Mouse (Mus musculus) urinary bladder, postnatal 10 days (tissue): ENCODE results near the gene Cd69.

Source experiments
- DNase-seq: peaks from one replicate; pipeline ENCODE4 v3.0.0; 2022; ENCODE audit warnings: low spot score

Cd69 gene

GRCm38 (mm10) chr6:129246992-129247391 lies 28.2 kb downstream of the Cd69 start:
- no peak for DNase-seq

- no peak for DNase-seq
Measured at GRCm38 (mm10) chr6:129245793-129246192, 29.4 kb downstream of the Cd69 start.

GRCm38 (mm10) chr6:129241907-129242306 lies 33.3 kb downstream of the Cd69 start:
- DNase-seq, result no peak

- no peak for DNase-seq
Measured at GRCm38 (mm10) chr6:129241471-129241870, 33.8 kb downstream of the Cd69 start.

GRCm38 (mm10) chr6:129239564-129240248 lies 35.5 kb downstream of the Cd69 start:
- no peak for DNase-seq

- DNase-seq, result no peak
Measured at GRCm38 (mm10) chr6:129238275-129239038, 36.8 kb downstream of the Cd69 start.

GRCm38 (mm10) chr6:129237350-129238274 lies 37.6 kb downstream of the Cd69 start:
- peak; percentile 31 for DNase-seq

GRCm38 (mm10) chr6:129236652-129237342 lies 38.4 kb downstream of the Cd69 start:
- DNase-seq, result no peak

GRCm38 (mm10) chr6:129235855-129236461 lies 39.3 kb downstream of the Cd69 start:
- no peak for DNase-seq

- no peak for DNase-seq
Measured at GRCm38 (mm10) chr6:129234456-129235360, 40.5 kb downstream of the Cd69 start.

GRCm38 (mm10) chr6:129233955-129234369 lies 41.3 kb downstream of the Cd69 start:
- DNase-seq, result no peak

- no peak for DNase-seq
Measured at GRCm38 (mm10) chr6:129233366-129233954, 41.8 kb downstream of the Cd69 start.

- DNase-seq, result no peak
Measured at GRCm38 (mm10) chr6:129232842-129233205, 42.4 kb downstream of the Cd69 start.

- DNase-seq, result no peak
Measured at GRCm38 (mm10) chr6:129232005-129232841, 43.0 kb downstream of the Cd69 start.

- DNase-seq, result no peak
Measured at GRCm38 (mm10) chr6:129229774-129230578, 45.3 kb downstream of the Cd69 start.

GRCm38 (mm10) chr6:129228935-129229773 lies 46.1 kb downstream of the Cd69 start:
- no peak for DNase-seq

- no peak for DNase-seq
Measured at GRCm38 (mm10) chr6:129225078-129225477, 50.2 kb downstream of the Cd69 start.
